In genomic region chr10:34070999-34071492, GRCm38 (mm10) we compare ENCODE assay signal across 18 mouse cellular contexts. TPM values are rescaled to one million over a fixed set of nuclear protein-coding genes. Genes with fewer than 3 reads are reported as not detected.
DNase-seq lines count a peak whose midpoint lies in the region; ATAC-seq lines count a peak whose summit lies in the region.
"Had no signal": no experiment of that assay in that cellular context is flagged by ENCODE, and none has a peak within 500 bp of the region (broad histone marks: within the 10 kb centered on the region; RNA-seq: fewer than 3 reads in every experiment).

No protein-coding gene starts in this region.

- H3K9ac ChIP-seq in heart, embryonic 14.5 days (ENCODE audit: low read length): no peak overlapping the region
- H3K9ac ChIP-seq in hindbrain, embryonic 12.5 days: no peak overlapping the region
- H3K9ac ChIP-seq: liver, embryonic 14.5 days had no signal

- H3K9me3 ChIP-seq in heart, embryonic 14.5 days (ENCODE audit: control insufficient read depth, low read length): no peaks in the 10 kb centered on the region
- no peaks in the 10 kb centered on the region for H3K9me3 ChIP-seq in hindbrain, embryonic 12.5 days (replicated peaks)
- H3K9me3 ChIP-seq: megakaryocyte, embryonic 14.5 days had no signal

- no peaks in the 10 kb centered on the region for H3K27me3 ChIP-seq in heart, embryonic 14.5 days (ENCODE audit: control insufficient read depth, insufficient read depth, low read length)
- H3K27me3 ChIP-seq in hindbrain, embryonic 12.5 days: no peaks in the 10 kb centered on the region
- H3K27me3 ChIP-seq: megakaryocyte, embryonic 14.5 days had no signal

- ATAC-seq in heart, embryonic 14.5 days (ENCODE audit: insufficient number of reproducible peaks, insufficient read depth, low FRiP score, low read depth): no peak
- no peak for ATAC-seq in hindbrain, embryonic 12.5 days (ENCODE audit: low FRiP score)

- intact Hi-C loops in heart, postnatal 25 days (cut with DNase I): no loop called here

- H3K4me1 ChIP-seq in heart, embryonic 14.5 days (ENCODE audit: control insufficient read depth in 2 of 2, insufficient read depth in 2 of 2, low read length in 2 of 2): no peaks in the 10 kb centered on the region
- H3K4me1 ChIP-seq in hindbrain, embryonic 12.5 days: no peaks in the 10 kb centered on the region
- H3K4me1 ChIP-seq: megakaryocyte, embryonic 14.5 days had no signal

- H3K27ac ChIP-seq in heart, embryonic 14.5 days (replicated peaks in 1 of 2; ENCODE audit: control insufficient read depth in 1 of 2, insufficient read depth in 1 of 2, low read depth in 2 of 2, low read length in 2 of 2): peak overlapping the region; percentile 65 to 75; a peak in 3 of 4 replicates
- H3K27ac ChIP-seq in hindbrain, embryonic 12.5 days: no peak overlapping the region
- H3K27ac ChIP-seq: liver, embryonic 14.5 days had no signal

- 37% methylated on average over 5 of the region's 5 CpGs for WGBS in heart, embryonic 14.5 days
- 60% methylated on average over 5 of the region's 5 CpGs for WGBS in hindbrain, embryonic 12.5 days

- no peak overlapping the region for H3K4me2 ChIP-seq in heart, embryonic 14.5 days (ENCODE audit: low read length)
- no peak overlapping the region for H3K4me2 ChIP-seq in hindbrain, embryonic 12.5 days (replicated peaks)

- H3K36me3 ChIP-seq in heart, embryonic 14.5 days (ENCODE audit: control insufficient read depth, insufficient read depth, low read length): no peaks in the 10 kb centered on the region
- H3K36me3 ChIP-seq in hindbrain, embryonic 12.5 days: no peaks in the 10 kb centered on the region

- H3K4me3 ChIP-seq in heart, embryonic 14.5 days (ENCODE audit: control insufficient read depth in 1 of 2, insufficient read depth in 1 of 2, low read depth in 1 of 2, low read length in 2 of 2): no peak overlapping the region
- H3K4me3 ChIP-seq in hindbrain, embryonic 12.5 days: no peak overlapping the region
- H3K4me3 ChIP-seq: megakaryocyte, embryonic 14.5 days had no signal

- DNase-seq in heart, postnatal 25 days (ENCODE audit: low spot score): no peak
- DNase-seq in CD4-positive, CD25-positive, alpha-beta regulatory T cell, adult 2 months (ENCODE audit: low read depth, low spot score): peak; percentile 26
- peak; percentile 88 for DNase-seq in Muller cell, postnatal 12 days (ENCODE audit: inconsistent ontology term)
- DNase-seq in induced T-regulatory cell, adult 2 months (ENCODE audit: low read depth): peak; percentile 14
- DNase-seq in adipocyte (ENCODE audit: low spot score): no peak
- DNase-seq: adrenal gland, postnatal 10 days; cerebellum, adult 11 months; heart, postnatal 36 days; kidney, adult 9 months; spleen, adult 18-20 months; thymus, adult 2 months had no signal

RNA-seq across cellular contexts. Expression of gene Calhm5, which starts 25.3 kb away (rescaled TPM):
- polyA plus RNA-seq in heart, embryonic 14.5 days (2014; fragmentation: Nextera tagmentation; extraction: Ambion mirVana): 1.6 and 1.8 TPM in 2 replicates
- 1 to 10 TPM in 1 of 2 experiments, under 1 TPM in 1; 0.88 to 1.1 TPM for total RNA-seq in heart, postnatal 25 days (2021)
- polyA plus RNA-seq in hindbrain, embryonic 12.5 days (2016; fragmentation: Nextera tagmentation; extraction: Ambion mirVana): 0.25 and 0.32 TPM in 2 replicates

RNA-seq across cellular contexts. Expression of gene Calhm4, which starts 26.9 kb away (rescaled TPM):
- not detected in 2 replicates for polyA plus RNA-seq in heart, embryonic 14.5 days (2014; fragmentation: Nextera tagmentation; extraction: Ambion mirVana)
- total RNA-seq in heart, postnatal 25 days (2021): not detected
- polyA plus RNA-seq in hindbrain, embryonic 12.5 days (2016; fragmentation: Nextera tagmentation; extraction: Ambion mirVana): not detected in 2 replicates
- total RNA-seq: adrenal gland, postnatal 10 days; gastrocnemius, adult 18-20 months; heart, postnatal 36 days; left cerebral cortex, postnatal 14 days had no signal
- polyA plus RNA-seq: liver, embryonic 14.5 days; thymus, adult 2 months had no signal

RNA-seq across cellular contexts. Expression of gene Trappc3l, which starts 33.6 kb away (rescaled TPM):
- polyA plus RNA-seq in heart, embryonic 14.5 days (2014; fragmentation: Nextera tagmentation; extraction: Ambion mirVana): not detected in 2 replicates
- not detected for total RNA-seq in heart, postnatal 25 days (2021)
- polyA plus RNA-seq in hindbrain, embryonic 12.5 days (2016; fragmentation: Nextera tagmentation; extraction: Ambion mirVana): not detected in 2 replicates
- total RNA-seq: adrenal gland, postnatal 10 days; gastrocnemius, adult 18-20 months; heart, postnatal 36 days; layer of hippocampus, adult 8-10 months; left cerebral cortex, postnatal 14 days had no signal
- polyA plus RNA-seq: liver, embryonic 14.5 days; thymus, adult 2 months had no signal

RNA-seq across cellular contexts. Expression of gene Rwdd1, which starts 51.6 kb away (rescaled TPM):
- 107 and 109 TPM in 2 replicates for polyA plus RNA-seq in heart, embryonic 14.5 days (2014; fragmentation: Nextera tagmentation; extraction: Ambion mirVana)
- 100 to 1,000 TPM; 125 to 128 TPM for total RNA-seq in heart, postnatal 25 days (2021)
- 136 and 153 TPM in 2 replicates for polyA plus RNA-seq in hindbrain, embryonic 12.5 days (2016; fragmentation: Nextera tagmentation; extraction: Ambion mirVana)

RNA-seq across cellular contexts. Expression of gene Calhm6, which starts 56.7 kb away (rescaled TPM):
- polyA plus RNA-seq in heart, embryonic 14.5 days (2014; fragmentation: Nextera tagmentation; extraction: Ambion mirVana): 0.67 and 0.74 TPM in 2 replicates
- total RNA-seq in heart, postnatal 25 days (2021): not detected
- 0.29 and 0.84 TPM in 2 replicates for polyA plus RNA-seq in hindbrain, embryonic 12.5 days (2016; fragmentation: Nextera tagmentation; extraction: Ambion mirVana)
- total RNA-seq: heart, postnatal 36 days had no signal

Comparison
In these comparisons a context has a peak if more than half of its experiments do, and no peak if none do; other contexts are left out.
1. DNase-seq: peak in CD4-positive, CD25-positive, alpha-beta regulatory T cell, adult 2 months (single experiment), Muller cell, postnatal 12 days (single experiment) and induced T-regulatory cell, adult 2 months (single experiment); none in heart, postnatal 25 days (single experiment) and adipocyte (single experiment).